Mouse (Mus musculus) mature B cell (primary cell): Measurements from ENCODE around the gene Med10.

ENCODE experiments used
- in situ Hi-C: fragments of 300-500 bp; cut with MboI; formaldehyde crosslinking; loops from 2 replicates; pipeline ENCODE4 v1.14.3; 2019

The Med10 gene

GRCm38 (mm10) chr13:69802095-69802494, at the start of gene Med10:
Gene Med10 (plus strand): TSS chr13:69802395.
- in situ Hi-C loops = loop anchor here (25.0 kb wide), 2 partner anchors 190 to 290 kb away; partner anchors contain the start of gene Srd5a1

GRCm38 (mm10) chr13:69752875-69753274, 49.3 kb upstream of the Med10 start:
- in situ Hi-C loops = no loop called here

GRCm38 (mm10) chr13:69758979-69759378, 43.2 kb upstream of the Med10 start:
- in situ Hi-C loops = no loop called here

- in situ Hi-C loops = no loop called here
Measured at GRCm38 (mm10) chr13:69761393-69761792, 40.8 kb upstream of the Med10 start.

GRCm38 (mm10) chr13:69764646-69765045, 37.5 kb upstream of the Med10 start:
- in situ Hi-C loops = no loop called here

GRCm38 (mm10) chr13:69768152-69768551, 34.0 kb upstream of the Med10 start:
- in situ Hi-C loops = no loop called here

GRCm38 (mm10) chr13:69770538-69771456, 31.4 kb upstream of the Med10 start:
- in situ Hi-C loops = no loop called here

- in situ Hi-C loops = no loop called here
Measured at GRCm38 (mm10) chr13:69772358-69772757, 29.8 kb upstream of the Med10 start.

- in situ Hi-C loops = no loop called here
Measured at GRCm38 (mm10) chr13:69778221-69778620, 24.0 kb upstream of the Med10 start.

- in situ Hi-C loops = no loop called here
Measured at GRCm38 (mm10) chr13:69788704-69789103, 13.5 kb upstream of the Med10 start.

- in situ Hi-C loops = no loop called here
Measured at GRCm38 (mm10) chr13:69791814-69792213, 10.4 kb upstream of the Med10 start.

- in situ Hi-C loops = no loop called here
Measured at GRCm38 (mm10) chr13:69792541-69793009, 9.6 kb upstream of the Med10 start.

GRCm38 (mm10) chr13:69794808-69795207, 7.4 kb upstream of the Med10 start:
- in situ Hi-C loops = no loop called here

- in situ Hi-C loops = loop anchor here (25.0 kb wide), 2 partner anchors 198 to 298 kb away; partner anchors contain the start of gene Srd5a1
Measured at GRCm38 (mm10) chr13:69809681-69810611, 7.8 kb downstream of the Med10 start.

- in situ Hi-C loops = loop anchor here (25.0 kb wide), 2 partner anchors 199 to 299 kb away; partner anchors contain the start of gene Srd5a1
Measured at GRCm38 (mm10) chr13:69810936-69811680, 8.9 kb downstream of the Med10 start.

- in situ Hi-C loops = loop anchor here (25.0 kb wide), 2 partner anchors 202 to 302 kb away; partner anchors contain the start of gene Srd5a1
Measured at GRCm38 (mm10) chr13:69813870-69814269, 11.7 kb downstream of the Med10 start.

GRCm38 (mm10) chr13:69818306-69818705, 16.1 kb downstream of the Med10 start:
- in situ Hi-C loops = loop anchor here (25.0 kb wide), 2 partner anchors 206 to 306 kb away; partner anchors contain the start of gene Srd5a1

- in situ Hi-C loops = loop anchor here (25.0 kb wide), 2 partner anchors 209 to 309 kb away; partner anchors contain the start of gene Srd5a1
Measured at GRCm38 (mm10) chr13:69821169-69821822, 19.1 kb downstream of the Med10 start.

- in situ Hi-C loops = loop anchor here (25.0 kb wide), 2 partner anchors 212 to 312 kb away; partner anchors contain the start of gene Srd5a1
Measured at GRCm38 (mm10) chr13:69823920-69824637, 21.9 kb downstream of the Med10 start.
